Mouse (Mus musculus): ENCODE data around the gene Shroom3.

Gene Shroom3

DNA sequence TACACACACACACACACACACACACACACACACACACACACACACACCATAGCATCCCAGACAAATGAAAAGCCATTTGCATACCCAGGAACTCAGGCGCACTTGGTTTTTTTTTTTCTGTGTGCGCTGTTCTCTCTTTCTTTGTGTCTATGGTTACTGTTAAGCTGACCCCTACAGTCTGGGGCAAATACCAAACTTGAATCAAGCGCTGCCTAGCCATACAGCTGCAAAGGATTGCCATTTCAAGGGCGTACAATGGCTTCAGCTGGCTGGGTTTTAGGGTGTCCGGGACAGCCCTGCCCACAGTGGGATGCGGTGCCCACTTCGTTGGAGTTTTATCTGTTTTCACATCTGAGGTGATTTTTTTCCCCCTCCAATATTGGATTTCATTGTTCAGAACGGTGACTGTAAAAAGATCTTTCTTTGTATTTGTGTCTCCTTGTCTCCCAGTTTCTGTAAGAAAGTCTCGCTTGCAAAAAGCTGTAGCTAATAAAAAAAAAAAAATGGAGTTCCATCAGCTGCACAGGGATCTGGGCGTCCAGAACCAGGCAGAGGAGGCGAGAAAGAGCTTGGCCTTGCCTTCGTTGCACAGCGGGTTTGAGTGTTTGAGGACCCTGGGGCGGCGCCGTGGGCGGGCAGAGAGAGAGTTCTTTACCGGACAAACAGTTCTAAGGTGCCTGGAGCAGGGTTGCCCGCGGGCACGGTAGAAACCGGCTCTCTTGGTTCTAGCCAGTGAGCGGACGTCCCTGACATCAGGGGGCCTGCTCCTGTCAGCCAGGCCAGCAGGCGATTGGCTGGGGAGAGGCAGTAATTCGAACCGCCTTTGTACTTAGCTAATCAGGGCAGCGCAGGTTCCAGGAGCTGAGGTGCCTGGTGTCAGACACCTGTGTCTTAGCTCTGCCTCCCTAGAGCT lies 125.5 kb downstream of the Shroom3 start:
- peak; percentile 33 to 37 for DNase-seq (ENCODE audit: low spot score in 2 of 2)

DNA sequence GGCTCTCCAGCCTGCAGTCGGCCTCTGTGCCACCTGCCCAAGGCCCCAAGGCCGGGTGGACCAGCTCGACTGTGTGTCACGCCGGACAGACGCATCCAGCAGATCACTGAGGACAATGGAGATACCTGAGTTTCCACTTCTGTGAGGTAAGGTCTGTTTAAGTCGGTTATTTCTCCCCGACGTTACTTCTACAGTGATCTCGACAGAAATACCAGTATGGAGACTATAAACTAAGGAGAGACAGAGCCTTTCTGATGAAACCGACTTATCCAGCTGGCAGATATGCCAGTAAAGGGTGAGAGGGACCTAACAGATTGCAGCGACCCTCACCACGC lies 126.1 kb downstream of the Shroom3 start:
- no peak for DNase-seq (ENCODE audit: low spot score in 2 of 2)

DNA sequence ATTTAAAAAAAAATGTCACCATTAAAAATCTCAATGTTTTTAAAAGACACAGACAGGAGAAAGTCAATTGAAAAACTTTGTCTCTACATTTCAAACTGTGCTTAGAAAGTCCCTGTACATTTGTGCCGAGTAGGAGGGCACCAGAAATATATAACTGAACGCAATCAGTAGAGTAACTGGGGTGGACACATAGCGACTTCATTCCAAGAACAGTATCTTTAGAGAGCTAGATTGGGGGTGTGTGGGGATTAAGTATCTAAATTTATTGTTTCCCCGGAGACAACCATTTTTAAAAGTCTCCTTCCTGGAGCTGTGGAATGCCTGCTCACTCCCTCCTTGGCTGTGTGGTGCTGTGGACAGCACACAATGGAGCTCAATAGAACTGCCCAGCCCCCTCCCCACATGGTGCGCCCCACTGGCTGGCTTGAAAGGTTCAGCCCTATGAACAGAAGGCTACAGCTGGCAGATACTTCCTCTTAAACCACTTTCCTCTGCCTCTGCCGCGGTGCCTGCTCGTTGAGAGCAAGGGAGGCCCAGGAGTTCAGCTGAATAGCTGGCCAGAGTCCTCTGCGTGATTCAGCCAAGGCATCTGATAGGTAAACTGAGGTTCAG lies 127.8 kb downstream of the Shroom3 start:
- peak; percentile 42 to 69 for DNase-seq (ENCODE audit: low spot score in 2 of 2)

DNA sequence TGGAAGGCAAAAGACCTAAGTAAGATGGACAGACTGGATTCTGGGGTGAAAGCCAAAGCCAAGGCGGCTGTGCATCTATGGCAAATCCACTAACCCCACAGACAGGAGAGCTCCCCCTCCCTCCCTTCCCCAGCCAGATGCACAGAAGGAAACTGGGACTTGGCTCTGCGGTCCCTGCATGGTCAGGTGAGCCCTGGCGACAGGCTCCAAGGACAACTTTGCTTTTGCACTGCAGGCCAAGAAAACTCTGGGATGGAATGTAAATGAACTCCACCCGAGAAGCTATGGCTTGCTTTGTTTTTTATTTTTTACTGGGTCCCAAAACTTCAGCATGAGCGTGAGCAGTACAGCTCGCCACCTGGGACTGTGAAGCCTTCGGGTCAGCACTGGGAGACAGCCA lies 128.5 kb downstream of the Shroom3 start:
- DNase-seq (ENCODE audit: low spot score in 2 of 2), result peak in 1 of 2 experiments; percentile 35

DNA sequence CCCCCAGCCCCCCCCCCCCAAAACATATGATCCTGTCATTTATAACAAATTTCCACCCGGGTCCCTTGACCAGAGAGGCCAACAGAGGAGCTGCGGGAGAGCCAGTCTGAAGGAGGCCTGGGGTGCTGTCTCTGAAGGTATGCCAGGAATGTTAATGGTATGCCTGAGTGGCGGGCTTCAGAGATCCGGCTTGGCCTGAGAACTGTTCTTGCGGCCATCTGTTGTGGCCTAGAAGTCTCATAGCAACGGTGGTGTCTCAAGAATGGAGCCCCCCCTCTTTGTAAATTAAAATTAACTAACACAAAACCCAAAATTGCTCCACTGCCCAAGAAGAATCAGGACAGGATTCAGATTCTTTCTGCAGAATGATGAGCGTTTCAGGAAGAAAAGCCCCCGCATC lies 129.7 kb downstream of the Shroom3 start:
- peak; percentile 48 to 67 for DNase-seq (ENCODE audit: low spot score in 2 of 2)

DNA sequence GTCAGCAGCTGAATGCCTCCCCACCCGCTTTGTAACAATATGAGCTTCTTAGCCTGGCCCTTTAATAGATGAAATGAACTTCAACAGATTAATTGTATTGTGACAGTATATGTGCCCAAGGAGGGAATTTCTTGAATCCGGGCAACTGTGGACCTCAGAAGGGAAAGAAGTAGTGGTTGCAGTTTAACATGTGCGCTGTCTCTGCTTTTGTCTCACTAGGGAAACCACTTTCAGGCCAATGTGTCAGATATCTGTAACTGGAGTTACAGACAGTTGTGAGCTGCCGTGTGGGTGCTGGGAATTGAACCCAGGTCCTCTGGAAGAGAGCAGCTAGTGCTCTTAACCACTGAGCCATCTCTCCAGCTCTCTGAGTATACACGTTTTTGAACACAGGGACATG lies 130.3 kb downstream of the Shroom3 start:
- no peak for DNase-seq (ENCODE audit: low spot score in 2 of 2)

DNA sequence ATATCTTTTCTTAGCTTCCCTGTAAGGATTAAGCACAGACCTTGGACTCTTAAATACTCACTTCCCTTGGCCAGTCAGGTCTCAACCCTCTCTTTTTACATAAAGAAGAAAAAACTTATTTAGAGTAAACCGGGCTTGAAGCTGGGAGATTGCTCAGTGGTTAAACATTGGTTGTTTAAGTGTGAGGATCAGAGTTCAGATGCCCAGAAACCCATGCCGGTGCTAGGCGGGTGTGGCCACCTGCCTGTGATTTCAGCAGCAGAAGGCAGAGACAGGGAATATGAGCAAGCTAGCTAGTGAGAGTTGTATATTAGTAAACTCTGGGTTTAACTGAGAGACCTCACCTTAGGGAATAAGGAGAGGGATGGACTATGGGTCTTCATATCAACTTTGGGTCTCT lies 131.4 kb downstream of the Shroom3 start:
- no peak for DNase-seq (ENCODE audit: low spot score in 2 of 2)

DNA sequence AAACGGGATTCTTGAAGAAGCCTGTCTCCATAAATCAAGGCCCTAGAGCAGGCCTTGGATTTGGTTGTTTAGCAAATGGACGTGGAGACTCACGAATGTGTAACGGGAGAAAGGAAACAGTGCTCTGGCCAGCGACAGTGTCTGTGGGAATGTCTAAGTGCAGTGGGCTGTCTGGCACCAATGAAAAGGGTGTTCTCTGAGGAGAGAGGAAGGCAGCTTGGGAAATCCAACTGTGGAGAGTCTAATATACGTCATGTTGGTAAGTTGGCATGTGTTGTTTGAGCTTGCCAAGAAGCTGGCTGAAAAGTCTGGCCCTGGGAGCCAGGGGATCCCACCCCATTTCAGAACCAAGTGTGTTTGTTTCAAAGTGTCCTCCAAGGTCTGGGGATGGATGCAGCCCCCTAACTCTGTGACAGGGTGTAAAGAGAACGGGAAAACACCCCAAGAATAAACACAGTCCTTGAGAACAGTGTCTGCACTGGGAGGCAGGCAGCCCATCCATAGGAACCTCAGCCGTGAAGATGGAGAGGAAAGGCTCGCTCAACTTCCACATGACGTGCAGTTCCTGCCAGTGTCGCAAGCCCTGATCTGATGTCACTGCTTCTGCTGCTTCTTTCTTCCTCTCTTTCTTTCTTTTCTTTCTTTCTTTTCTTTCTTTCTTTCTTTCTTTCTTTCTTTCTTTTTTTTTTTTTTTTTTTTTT lies 134.0 kb downstream of the Shroom3 start:
- DNase-seq (ENCODE audit: low spot score in 2 of 2), result no peak

DNA sequence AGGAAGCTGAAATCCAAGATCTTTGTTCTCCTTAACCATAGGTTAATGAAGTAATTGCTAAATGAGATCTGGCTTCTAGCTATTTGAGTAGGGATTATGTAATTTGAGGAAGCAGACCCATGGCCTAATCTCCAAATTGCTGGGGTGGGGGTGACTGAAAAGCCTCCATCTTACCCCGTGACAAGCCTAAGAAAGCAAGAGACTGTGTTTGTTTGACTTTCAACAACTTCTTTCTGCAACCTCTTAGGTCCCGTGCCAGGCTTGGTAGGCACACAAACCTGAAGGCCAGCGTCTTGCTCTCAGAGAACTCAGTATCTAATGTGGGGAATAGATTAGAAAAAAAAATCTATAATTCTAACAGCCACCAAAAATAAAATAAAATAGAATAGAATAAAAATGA lies 138.1 kb downstream of the Shroom3 start:
- no peak for DNase-seq (ENCODE audit: low spot score in 2 of 2)

DNA sequence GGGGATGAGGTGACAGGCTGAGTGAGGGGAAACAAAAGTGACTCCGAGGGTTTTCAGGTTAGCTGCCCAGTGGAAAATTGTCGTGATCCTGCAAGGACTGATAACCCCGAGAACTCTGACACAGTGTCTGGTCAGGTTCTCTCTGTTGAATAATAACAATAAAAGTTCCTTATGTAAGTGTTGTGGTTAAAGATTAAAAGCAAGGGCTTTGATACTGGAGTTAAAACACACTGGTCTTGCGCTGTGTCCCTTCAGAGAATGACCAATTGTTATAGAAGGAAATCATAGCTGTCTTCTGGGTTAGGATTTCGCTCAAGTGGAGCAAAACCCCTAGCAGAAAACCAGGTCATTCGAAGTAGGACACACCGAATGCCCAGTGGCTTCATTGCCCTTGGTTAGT lies 140.3 kb downstream of the Shroom3 start:
- no peak for DNase-seq (ENCODE audit: low spot score in 2 of 2)

DNA sequence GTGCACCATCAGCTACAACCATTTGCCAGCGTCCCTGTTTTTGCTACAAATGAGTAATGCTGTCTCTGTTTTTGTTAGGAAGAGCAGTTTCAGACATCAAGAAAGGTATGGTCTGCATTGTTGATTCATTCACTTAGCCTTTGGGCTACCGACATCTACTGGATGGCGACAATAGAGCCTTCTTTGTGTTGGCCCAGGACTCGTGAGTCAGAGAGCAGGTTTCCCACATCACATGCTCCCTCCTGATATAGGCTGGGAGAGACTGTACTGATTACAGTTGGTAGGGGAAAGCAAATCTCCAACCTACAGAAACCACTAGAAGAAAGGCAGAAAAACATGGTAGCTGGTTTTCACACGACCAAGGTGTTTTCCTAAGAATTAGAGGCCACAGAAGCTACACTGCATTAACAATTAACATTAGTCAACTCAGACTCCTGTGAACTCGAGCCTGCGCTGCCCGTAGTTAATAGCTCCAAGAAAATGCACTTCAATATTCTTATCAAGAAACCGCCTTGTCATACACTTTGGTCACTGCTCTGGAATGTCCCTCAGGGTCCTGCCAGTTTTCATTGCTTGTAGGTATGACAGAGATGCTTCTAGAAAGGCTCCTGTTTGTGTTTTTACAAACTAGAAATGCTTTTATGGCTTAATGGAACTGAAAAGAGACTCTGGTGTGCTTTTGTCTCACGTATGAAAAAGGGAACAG lies 141.2 kb downstream of the Shroom3 start:
- DNase-seq (ENCODE audit: low spot score in 2 of 2), result no peak

DNA sequence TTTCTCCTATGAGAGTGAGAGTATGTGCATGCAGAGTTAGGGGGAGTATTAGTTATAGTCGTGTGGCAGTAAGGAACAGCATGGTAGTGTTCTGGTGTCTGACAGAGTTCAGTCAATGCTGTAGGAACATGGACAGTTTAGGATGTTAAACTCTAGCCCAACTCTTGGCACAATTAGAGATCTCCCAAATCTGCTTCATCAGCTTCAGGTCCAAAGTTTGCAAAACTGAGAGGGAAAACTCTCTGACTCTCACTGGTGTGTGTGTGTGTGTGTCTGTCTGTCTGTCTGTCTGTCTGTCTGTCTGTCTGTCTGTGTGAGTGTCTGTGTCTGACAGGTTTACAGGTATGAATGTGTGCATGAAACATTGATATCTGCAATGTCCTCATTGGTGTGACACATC lies 147.2 kb downstream of the Shroom3 start:
- no peak for DNase-seq (ENCODE audit: low spot score in 2 of 2)

DNA sequence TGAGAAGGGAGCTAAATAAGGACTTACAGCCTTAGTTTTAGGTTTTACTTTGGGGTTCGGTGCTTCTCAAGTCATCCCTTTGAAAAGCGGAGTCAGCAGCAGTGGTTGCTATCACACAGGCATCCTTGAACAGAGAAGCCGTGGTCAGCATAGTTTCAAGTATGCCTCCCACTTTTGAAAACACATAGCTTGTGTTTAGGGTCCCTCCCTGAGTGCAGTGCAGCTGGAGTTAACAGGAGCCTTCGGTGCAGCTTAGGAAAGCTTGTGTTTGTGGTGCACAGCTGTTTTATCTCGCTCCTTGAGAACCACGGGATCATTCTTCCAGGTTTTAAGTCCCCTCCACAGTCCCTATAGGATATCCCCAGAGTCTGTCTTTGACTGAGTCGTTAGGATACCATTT lies 151.3 kb downstream of the Shroom3 start:
- no peak for DNase-seq (ENCODE audit: low spot score in 2 of 2)

DNA sequence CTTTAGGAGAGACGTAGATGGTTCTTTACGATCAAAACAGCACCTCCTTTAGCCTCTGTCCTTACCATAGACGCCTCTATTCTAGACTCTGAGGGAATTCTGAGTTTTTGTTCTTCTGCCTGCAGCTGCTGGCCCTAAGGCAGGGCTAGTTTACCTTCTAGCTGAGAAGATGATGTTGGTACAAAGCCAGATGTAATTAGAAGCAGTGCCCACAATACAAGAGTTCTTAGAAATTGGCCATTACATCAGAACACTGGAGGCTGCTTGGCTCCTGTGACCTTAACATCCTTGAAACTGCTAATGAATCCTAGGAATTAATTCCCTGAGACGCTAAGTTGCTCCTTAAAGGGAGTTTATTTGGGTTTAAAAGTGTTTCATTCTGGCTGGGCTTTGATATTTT lies 154.1 kb downstream of the Shroom3 start:
- no peak for DNase-seq (ENCODE audit: low spot score in 2 of 2)

DNA sequence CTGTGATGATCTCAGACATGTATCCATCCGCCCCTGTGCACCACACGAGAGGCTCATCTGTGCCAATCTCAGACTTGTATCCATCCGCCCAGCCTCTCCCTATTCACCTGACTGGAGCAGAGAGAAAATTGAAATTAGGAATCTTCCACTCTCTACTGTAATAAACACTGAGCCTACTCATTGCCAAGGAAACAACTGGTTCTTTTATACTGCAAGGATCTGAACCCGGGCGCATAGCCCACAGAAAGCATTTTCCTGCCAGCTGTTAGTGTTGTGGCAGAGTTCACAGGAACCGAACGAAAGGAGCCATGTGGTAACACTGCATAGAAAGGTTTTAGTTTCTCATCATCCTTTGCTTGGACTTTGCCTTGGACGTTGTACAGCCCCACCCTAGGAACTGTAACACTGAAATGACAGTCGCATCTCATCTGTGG lies 155.1 kb downstream of the Shroom3 start:
- no peak for DNase-seq (ENCODE audit: low spot score in 2 of 2)

DNA sequence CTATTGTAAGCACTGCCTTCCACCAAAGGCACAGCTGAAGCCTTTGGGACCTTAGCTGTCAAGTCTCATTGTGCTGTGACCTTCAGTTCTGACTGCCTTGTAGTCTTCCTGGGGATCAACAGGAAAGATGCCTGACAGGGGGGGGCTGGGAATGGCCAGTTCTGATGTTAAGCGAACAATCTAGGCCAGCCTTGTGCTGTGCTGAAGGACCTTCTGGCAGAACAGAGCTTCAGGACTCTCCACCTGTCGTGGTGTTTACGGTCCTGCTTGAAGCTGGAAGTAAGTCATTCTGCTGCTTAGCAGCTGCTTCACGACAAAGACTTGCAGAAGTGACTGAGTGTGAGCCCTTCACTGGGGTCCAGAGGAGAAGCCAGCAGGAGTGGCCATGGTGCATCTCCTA lies 156.1 kb downstream of the Shroom3 start:
- no peak for DNase-seq (ENCODE audit: low spot score in 2 of 2)

DNA sequence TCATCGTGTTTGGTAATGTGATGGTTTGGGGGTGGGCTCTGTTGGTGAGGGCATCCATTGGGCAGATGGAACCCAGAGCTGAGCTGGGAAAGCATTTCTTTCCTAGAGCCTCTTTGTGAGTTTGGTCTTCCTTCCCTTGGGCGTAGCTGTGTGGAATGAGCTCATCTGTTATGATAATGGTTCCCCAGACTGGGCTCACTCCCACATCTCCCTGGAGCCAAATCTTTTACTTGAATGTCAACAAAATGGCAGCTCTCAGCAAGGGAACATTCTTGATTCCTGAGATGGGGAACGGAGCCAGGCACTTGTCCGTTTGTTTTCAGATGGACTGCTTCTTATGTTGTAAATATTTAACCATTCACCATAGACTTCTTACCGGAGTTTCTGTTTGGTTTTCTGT lies 158.2 kb downstream of the Shroom3 start:
- peak in 1 of 2 experiments; percentile 26 for DNase-seq (ENCODE audit: low spot score in 2 of 2)

DNA sequence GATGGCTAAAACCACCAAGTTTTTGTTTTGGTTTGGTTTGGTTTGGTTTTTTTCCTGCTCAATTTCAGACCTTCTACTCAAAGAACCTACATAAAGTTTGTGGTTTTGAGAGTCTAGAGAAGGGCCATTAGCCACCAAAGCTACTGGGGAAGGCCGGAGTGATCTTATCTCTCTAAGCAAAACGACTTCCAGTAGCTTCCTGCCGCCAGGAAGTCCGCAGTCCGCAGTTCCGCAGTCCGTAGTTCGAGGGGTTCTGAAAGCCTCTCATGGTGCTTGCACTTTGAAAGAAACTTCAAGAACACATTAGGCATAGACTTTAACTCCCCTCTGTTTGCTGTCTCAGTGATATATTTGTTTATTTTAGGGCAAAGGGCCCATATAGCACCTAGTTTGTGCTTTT lies 159.2 kb downstream of the Shroom3 start:
- DNase-seq (ENCODE audit: low spot score in 2 of 2), result no peak

DNA sequence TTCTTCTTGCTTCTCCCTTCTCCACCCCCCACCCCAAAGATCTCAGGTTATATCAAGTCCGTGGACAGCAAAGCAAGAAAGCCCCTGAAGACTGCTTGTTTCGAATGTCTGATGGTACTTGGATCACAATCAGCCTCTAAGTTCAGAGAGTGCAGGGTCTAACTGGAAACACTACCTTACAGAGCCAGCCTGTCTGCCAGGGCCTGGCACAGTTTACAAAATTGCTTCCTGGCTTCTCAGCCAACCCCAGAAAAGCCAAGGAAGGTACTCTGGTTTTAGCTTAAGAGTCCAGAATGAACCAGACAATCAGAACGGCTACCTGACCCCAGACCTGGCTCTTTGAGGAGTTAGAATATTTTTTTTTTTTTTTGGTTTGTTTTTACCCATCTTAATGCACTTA lies 159.6 kb downstream of the Shroom3 start:
- DNase-seq (ENCODE audit: low spot score in 2 of 2), result no peak

DNA sequence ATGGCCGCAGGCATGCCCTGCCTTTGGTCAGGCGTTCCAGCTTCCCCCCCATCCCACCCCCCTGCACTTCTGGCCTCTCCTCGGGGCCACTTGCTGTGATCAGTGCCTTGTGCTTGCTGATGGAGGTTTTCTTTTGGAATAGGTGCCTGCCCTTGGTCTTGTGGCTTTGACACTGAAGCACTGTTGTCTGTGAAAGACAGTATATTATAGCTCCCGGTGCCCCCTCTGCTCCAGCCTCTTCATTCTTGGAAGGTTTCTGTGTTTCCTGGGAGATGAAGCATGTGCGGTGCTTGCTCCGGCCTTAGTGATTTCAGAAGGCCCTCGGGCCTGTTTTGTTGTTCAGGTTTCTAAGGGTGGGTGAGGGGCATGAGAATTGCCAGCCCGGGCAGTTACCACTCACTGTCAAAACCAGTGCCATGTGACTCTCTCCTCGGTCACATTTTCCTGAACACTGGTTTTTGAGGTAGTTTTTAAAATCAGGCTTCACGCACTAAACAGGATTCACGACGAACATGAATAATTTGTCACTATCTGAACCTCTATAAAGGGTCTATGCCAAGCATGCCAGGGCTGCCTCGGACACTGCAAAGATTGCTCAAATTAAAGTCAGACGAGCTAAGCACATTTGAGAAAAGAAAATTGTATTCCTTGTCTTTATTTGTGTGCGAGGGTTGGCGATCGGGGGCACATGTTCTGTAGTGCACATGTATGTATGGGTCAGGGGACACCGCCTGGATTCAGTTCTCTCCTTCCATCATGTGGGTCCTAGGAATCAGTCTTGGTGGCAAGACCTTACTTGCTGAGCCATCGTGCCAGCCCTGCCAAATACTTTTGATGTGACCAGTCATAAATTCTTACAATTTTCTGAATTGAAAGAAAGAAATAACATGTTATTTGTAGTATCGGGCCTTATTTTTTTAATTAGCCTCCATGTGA lies 160.9 kb downstream of the Shroom3 start:
- DNase-seq (ENCODE audit: low spot score in 2 of 2), result peak in 1 of 2 experiments; percentile 27

DNA sequence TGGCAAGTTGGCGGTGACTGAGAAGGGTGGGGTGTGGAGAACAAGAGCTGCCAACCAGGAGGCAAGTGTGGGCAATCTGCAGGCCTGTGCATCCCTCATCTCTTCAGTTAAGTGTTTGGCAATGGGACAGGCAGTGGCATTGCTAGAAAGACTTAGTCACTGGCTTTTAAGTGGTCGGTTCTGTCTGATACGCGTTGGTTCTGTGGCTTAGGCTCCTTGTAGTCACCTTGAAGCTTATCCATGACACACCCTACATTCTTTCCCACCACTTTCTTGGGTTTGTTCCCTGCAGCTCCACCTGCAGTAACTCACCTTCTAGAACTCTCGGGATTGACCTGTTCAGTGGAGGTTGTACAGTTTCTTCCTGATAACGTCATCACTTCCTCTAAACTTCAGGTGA lies 166.5 kb downstream of the Shroom3 start:
- DNase-seq (ENCODE audit: low spot score in 2 of 2), result no peak

All from right cerebral cortex, postnatal 10 days (tissue).